Mouse (Mus musculus) limb, embryonic 15.5 days (tissue): ENCODE results near the gene Sirpa. TPM values are rescaled to one million over a fixed set of nuclear protein-coding genes. Genes with fewer than 3 reads are reported as not detected.

Experiments
- ATAC-seq: fragments of 200-750 bp; cut with Nextera tagmentation; 2 replicates; pipeline ENCODE4 v1.8.0; 2017; ENCODE audit warnings: low read depth, moderate TSS enrichment; ENCODE audit not compliant: insufficient number of reproducible peaks, low FRiP score, low TSS enrichment
- H3K27ac ChIP-seq: fragments of 300-500 bp; sonication (generic); 2 replicates; pipeline ENCODE4 v1.5.1; 2015; ENCODE audit warnings: moderate library complexity, mild to moderate bottlenecking, inconsistent platforms
- H3K27me3 ChIP-seq: fragments of 300-500 bp; sonication (generic); 2 replicates; pipeline ENCODE4 v1.6.1; 2015; ENCODE audit warnings: inconsistent platforms
- H3K36me3 ChIP-seq: fragments of 300-500 bp; sonication (generic); 2 replicates; pipeline ENCODE4 v1.6.1; 2015; ENCODE audit warnings: inconsistent platforms
- H3K4me1 ChIP-seq: fragments of 300-500 bp; sonication (generic); 2 replicates; pipeline ENCODE4 v1.6.1; 2015; ENCODE audit warnings: inconsistent platforms
- H3K4me2 ChIP-seq: fragments of 300-500 bp; sonication (generic); 2 replicates; pipeline ENCODE4 v1.6.1; 2015; ENCODE audit warnings: mild to moderate bottlenecking, inconsistent platforms
- H3K4me3 ChIP-seq: fragments of 300-500 bp; sonication (generic); 2 replicates; pipeline ENCODE4 v1.5.1; 2015; ENCODE audit warnings: mild to moderate bottlenecking, inconsistent platforms
- H3K9ac ChIP-seq: fragments of 300-500 bp; sonication (generic); 2 replicates; pipeline ENCODE4 v1.6.1; 2015; ENCODE audit warnings: inconsistent platforms
- H3K9me3 ChIP-seq: fragments of 300-500 bp; sonication (generic); 2 replicates; pipeline ENCODE4 v1.6.1; 2016; ENCODE audit warnings: inconsistent platforms
- WGBS: fragments of 180-500 bp; shearing (Covaris S2); methylation state at CpG from one replicate; pipeline ENCODE4 v1.1.7; 2015; 5-methylcytosine and 5-hydroxymethylcytosine counted together
- polyA plus RNA-seq: library from polyadenylated mRNA; unstranded; fragments of >200 nt; fragmentation: Nextera tagmentation; extraction: Ambion mirVana; gene quantifications from 2 replicates; pipeline ENCODE4 v1.2.1, GENCODE M21; 2015

Gene Sirpa
- polyA plus RNA-seq, 1 experiment from 2014 or later, result 28.5 TPM

DNA sequence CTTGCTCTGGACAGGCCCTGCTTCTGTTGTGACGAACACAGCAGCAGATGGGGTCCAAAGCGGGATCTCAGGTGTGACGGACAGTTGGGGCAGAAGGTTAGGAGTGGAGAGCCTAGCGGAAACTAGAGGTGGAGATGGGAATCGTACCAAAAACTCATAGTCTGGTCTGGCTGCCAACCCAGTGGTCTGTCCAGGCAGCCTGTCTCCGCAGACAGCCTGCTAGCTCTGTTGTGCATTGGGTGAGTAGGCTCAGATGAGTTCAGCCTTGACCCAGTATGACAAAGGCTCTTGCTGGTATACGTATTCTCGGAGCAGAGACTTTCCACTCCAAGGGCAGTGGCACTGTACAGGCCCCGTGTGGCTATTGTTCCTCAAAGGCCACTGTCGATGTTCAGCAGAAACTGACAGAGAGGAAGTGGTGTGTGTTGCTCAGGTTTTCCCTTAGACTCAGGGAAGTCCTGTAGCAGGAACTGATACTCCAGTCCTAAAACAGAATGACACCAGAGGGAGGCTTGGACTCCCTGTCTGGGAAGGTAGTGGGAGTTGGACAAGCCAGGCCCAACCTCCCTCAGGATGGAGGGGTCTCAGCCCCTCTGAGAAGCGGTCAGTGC lies 6.6 kb upstream of the Sirpa start:
- H3K36me3 ChIP-seq, result no peaks in the 10 kb centered on the region
- ATAC-seq, result no peak
- H3K4me2 ChIP-seq, result no peak overlapping the region
- 81% methylated on average over 11 of the region's 11 CpGs for WGBS
- H3K9ac ChIP-seq, result no peak overlapping the region
- H3K9me3 ChIP-seq, result no peaks in the 10 kb centered on the region
- no peaks in the 10 kb centered on the region for H3K27me3 ChIP-seq
- no peak overlapping the region for H3K27ac ChIP-seq
- H3K4me3 ChIP-seq, result no peak overlapping the region
- no peaks in the 10 kb centered on the region for H3K4me1 ChIP-seq

DNA sequence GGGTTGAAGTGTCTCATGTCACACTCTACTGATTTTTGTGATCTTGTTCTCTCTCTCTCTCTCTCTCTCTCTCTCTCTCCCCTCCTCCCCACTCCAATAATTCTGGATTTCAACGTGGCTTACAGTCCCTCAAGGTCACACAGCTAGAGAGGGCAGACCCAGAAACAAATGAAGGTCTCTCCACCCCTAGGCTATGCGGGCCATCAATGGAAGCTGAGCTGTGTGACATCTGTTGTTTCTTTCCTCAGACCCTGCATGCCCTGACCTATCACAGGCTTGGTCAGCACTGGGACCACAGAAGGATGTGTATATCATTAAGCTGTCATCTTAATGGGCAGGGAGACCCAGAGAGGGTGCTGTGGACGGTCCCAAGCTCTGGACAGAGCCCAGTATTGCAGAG lies 5.4 kb upstream of the Sirpa start:
- Histone ChIP-seq H3K27ac (no peak overlapping the region), H3K9ac (no peak overlapping the region), H3K4me3 (no peak overlapping the region), H3K27me3 (no peaks in the 10 kb centered on the region), H3K4me1 (peaks cover 4% of the 10 kb centered on the region), H3K4me2 (no peak overlapping the region), H3K9me3 (no peaks in the 10 kb centered on the region), H3K36me3 (no peaks in the 10 kb centered on the region)
- 46% methylated on average over 3 of the region's 3 CpGs for WGBS
- no peak for ATAC-seq

DNA sequence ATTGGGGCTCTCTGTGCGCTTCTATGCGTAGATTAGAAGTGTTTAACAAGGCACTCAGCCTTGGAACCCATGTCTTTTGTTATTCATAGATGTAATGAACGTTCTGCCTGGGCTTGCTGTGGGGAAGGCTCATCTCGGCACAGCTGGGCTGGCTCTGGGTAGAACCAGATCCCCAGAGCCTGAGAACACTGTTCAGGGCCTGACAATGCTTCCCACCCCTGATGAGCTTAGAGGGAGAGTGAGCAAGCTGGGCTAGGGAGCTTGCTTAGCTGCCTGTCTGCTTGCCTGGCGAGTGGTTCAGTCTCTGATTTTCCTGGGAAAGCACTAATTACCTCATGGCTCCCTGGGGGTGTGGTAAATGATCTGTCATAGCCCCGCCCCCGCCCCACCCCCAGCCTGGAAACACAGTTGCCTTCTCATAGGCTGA lies 4.8 kb upstream of the Sirpa start:
- H3K27ac ChIP-seq, result no peak overlapping the region
- H3K36me3 ChIP-seq, result no peaks in the 10 kb centered on the region
- ATAC-seq, result no peak
- H3K9me3 ChIP-seq, result no peaks in the 10 kb centered on the region
- no peak overlapping the region for H3K4me2 ChIP-seq
- H3K9ac ChIP-seq, result no peak overlapping the region
- H3K4me1 ChIP-seq, result peaks cover 8% of the 10 kb centered on the region
- H3K4me3 ChIP-seq, result no peak overlapping the region
- no peaks in the 10 kb centered on the region for H3K27me3 ChIP-seq
- 18% methylated on average over 7 of the region's 7 CpGs for WGBS

DNA sequence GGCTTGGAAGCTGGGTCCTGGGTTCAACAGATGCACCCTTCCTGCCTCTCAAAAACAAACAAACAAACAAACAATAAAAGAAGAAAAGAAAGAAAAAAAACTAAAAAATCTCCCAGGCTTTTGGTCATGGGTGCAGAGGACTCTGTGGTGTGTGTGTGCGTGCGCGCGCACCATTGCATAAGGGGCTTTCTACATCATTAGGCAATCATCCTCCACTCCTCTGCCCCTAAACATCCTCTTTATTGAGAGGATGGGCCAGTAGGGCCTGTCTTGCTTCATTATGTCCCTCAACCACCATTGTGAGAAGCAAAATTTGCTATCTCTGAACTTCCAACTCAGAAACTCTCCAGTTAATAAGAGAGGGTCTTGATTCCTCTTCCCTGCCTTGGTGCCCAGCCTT lies 738 bp upstream of the Sirpa start:
- Histone ChIP-seq H3K9ac (no peak overlapping the region), H3K9me3 (no peaks in the 10 kb centered on the region), H3K4me2 (peak overlapping the region; percentile 70), H3K4me3 (peak overlapping the region; percentile 74; the same call in 1 of the 2 replicates), H3K27ac (peak overlapping the region; percentile 92), H3K4me1 (peaks cover 20% of the 10 kb centered on the region), H3K27me3 (no peaks in the 10 kb centered on the region), H3K36me3 (no peaks in the 10 kb centered on the region)
- 94% methylated on average over 4 of the region's 4 CpGs for WGBS
- ATAC-seq, result no peak

DNA sequence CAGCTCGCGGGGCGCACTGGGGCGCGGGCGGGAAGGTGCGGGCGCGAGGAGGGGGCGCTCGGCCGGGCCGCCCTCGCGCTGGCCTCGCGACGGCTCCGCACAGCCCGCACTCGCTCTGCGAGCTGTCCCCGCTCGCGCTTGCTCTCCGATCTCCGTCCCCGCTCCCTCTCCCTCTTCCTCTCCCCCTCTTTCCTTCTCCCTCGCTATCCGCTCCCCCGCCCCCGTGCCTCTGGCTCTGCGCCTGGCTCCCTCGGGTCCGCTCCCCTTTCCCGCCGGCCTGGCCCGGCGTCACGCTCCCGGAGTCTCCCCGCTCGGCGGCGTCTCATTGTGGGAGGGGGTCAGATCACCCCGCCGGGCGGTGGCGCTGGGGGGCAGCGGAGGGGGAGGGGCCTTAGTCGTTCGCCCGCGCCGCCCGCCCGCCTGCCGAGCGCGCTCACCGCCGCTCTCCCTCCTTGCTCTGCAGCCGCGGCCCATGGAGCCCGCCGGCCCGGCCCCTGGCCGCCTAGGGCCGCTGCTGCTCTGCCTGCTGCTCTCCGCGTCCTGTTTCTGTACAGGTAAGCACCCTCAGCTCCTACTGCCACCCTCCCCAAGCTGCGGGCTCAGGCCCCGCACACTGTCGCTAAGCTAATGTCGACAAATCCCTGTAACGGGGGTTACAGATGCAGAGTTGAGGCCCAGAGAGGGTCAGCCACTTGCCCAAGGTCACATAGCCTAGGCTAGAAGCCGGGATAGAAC lies 673 bp downstream of the Sirpa start:
- Histone ChIP-seq H3K9me3 (no peaks in the 10 kb centered on the region), H3K4me2 (peak overlapping the region; percentile 70), H3K4me1 (peaks cover 20% of the 10 kb centered on the region), H3K27ac (peak overlapping the region; percentile 92), H3K4me3 (peak overlapping the region; percentile 74), H3K9ac (peak overlapping the region; percentile 72), H3K27me3 (no peaks in the 10 kb centered on the region), H3K36me3 (no peaks in the 10 kb centered on the region)
- WGBS, result under 1% methylated on average over 59 of the region's 77 CpGs
- ATAC-seq, result peak; percentile 78

DNA sequence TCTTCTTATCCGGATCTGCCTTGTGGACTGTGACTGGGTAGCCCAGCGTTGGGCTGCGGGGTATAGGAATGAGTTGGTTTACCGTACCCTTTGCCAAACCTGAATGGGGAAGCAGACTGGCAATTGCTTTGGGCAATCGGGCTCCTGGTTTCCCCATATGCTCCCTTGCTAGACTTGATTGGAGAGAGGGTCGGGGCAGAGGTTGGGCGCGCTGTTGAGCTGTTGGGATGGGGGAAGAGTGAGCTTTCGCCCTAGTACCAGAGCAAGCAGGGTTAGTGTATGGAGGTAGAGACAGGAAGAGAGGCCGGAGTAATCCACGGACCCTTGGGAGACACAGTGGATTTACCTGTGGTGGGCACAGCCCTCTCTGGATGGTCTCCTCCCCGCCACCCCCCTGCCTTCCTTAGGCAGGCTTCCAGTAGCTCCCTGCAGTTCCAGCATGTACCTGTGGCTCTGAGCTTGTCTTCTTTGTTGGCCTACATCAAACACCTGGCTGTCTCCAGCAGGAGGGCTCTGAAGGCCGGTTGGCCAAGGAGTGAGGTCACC lies 1.3 kb downstream of the Sirpa start:
- WGBS, result 7% methylated on average over 13 of the region's 13 CpGs
- H3K4me1 ChIP-seq, result peaks cover 20% of the 10 kb centered on the region
- no peak for ATAC-seq
- H3K27me3 ChIP-seq, result no peaks in the 10 kb centered on the region
- H3K9ac ChIP-seq, result peak overlapping the region; percentile 72
- no peaks in the 10 kb centered on the region for H3K9me3 ChIP-seq
- H3K4me2 ChIP-seq, result peak overlapping the region; percentile 70
- peak overlapping the region; percentile 92 for H3K27ac ChIP-seq
- peak overlapping the region; percentile 74 for H3K4me3 ChIP-seq
- H3K36me3 ChIP-seq, result no peaks in the 10 kb centered on the region

DNA sequence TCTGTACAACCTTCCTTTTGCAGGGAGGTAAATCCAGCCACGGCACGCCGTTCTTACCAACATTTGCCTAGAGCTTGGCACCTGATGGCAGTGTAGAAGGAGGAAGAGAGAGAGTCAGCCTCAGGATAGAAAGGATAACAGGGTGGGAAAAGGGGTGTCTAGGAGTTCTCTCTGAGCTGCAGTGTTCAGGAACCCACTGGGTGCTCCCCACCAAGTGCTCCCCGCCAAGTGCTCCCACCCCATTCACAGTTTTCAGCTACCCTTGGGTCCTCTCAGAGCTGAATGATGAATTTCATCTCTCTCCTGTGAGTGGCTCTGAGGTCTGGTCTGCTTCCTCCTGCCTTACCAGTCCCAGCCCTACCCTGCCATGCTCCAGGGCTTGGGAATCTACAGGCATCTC lies 1.9 kb downstream of the Sirpa start:
- Histone ChIP-seq H3K36me3 (no peaks in the 10 kb centered on the region), H3K4me2 (peak overlapping the region; percentile 70; the same call in 1 of the 2 replicates), H3K27ac (no peak overlapping the region), H3K9me3 (no peaks in the 10 kb centered on the region), H3K4me3 (peak overlapping the region; percentile 74), H3K9ac (no peak overlapping the region), H3K27me3 (no peaks in the 10 kb centered on the region), H3K4me1 (peaks cover 25% of the 10 kb centered on the region)
- 74% methylated on average over 4 of the region's 4 CpGs for WGBS
- no peak for ATAC-seq

DNA sequence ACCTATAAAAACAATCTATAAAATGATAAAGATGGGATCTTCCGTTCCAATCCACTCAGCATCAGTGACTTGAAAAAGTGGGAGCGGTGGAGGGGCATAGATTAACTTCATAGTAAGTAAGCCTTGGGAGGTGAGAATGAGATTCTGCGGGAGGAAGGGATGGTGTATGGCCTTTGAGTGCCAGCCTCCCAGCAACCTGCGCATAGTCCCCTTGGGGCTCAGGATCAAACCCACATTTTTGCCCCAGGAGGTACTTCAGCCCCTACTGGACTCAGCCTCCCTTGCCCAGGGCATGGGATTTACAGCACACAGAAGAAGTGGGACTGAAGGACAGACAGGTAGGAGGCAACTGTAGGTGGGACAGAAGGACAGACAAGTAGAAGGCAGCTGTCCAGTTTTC lies 2.6 kb downstream of the Sirpa start:
- ATAC-seq, result no peak
- 69% methylated on average over 4 of the region's 4 CpGs for WGBS
- H3K36me3 ChIP-seq, result no peaks in the 10 kb centered on the region
- no peak overlapping the region for H3K27ac ChIP-seq
- no peak overlapping the region for H3K4me3 ChIP-seq
- H3K27me3 ChIP-seq, result no peaks in the 10 kb centered on the region
- H3K9ac ChIP-seq, result no peak overlapping the region
- no peak overlapping the region for H3K4me2 ChIP-seq
- H3K9me3 ChIP-seq, result no peaks in the 10 kb centered on the region
- H3K4me1 ChIP-seq, result peaks cover 27% of the 10 kb centered on the region

DNA sequence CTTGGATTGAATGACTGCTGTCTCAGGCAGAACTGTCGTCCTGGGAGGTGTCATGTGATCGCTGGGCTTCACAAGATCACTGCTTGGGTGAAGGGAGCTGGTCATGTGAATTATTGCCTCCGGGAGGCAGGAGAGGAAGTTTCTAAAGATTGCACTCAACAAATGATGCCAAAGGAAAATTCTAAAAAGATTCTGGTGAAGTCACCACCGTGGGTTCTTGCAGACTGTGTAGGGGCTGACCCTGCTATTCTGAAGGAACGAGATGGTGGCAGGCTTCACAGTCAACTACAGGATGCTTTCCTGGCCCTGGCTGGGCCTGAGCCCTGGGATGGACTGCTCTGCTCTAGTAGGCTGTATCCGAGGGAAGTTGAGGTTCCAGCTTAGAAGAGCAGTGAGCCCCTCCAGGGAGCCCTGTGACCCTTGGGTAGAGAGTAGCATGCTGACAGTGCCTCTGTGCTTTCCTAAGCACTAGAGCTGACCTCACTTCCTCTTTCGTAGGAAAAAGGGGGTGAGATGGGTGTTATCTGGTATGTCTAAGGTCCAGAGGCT lies 3.1 kb downstream of the Sirpa start:
- no peak for ATAC-seq
- 59% methylated on average over 7 of the region's 7 CpGs for WGBS

DNA sequence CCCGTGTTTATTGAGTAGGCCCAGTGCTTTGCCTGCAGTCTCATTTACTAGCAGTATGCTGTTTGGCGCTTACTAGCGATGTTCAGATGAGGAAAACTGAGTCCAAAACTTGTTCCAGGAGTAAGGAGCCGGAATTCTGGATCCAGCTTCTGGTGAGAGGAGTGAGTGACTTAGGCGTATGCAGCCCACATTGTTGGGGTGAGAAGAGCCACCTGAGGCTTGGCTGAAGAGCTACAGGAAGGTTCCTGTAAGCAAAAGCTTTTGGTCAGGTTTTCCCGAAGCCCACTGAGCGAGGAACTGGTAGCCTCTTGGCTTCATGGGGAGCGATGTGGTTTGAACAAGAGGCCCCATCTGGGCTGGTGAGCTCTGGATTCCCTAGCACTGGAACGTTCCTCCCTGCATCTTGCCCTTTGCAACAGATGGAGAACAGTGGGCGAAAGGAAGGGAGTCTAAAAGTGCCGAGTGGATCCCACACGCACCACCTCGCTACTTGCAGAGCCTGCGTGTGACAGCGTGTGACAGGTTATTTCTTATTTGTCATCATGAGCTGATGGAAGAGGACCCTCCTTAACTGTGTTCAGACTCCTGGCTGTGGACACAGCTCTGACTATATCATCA lies 4.0 kb downstream of the Sirpa start:
- Histone ChIP-seq H3K27me3 (no peaks in the 10 kb centered on the region), H3K9me3 (no peaks in the 10 kb centered on the region), H3K4me1 (peaks cover 27% of the 10 kb centered on the region), H3K9ac (no peak overlapping the region), H3K27ac (no peak overlapping the region), H3K4me2 (no peak overlapping the region), H3K36me3 (no peaks in the 10 kb centered on the region), H3K4me3 (no peak overlapping the region)
- 85% methylated on average over 15 of the region's 15 CpGs for WGBS
- no peak for ATAC-seq

More for the DNA sequence above, 3.1 kb downstream of the Sirpa start:
- no peak overlapping the region for H3K27ac ChIP-seq
- H3K4me2 ChIP-seq, result no peak overlapping the region
- H3K36me3 ChIP-seq, result no peaks in the 10 kb centered on the region
- H3K27me3 ChIP-seq, result no peaks in the 10 kb centered on the region
- H3K9me3 ChIP-seq, result no peaks in the 10 kb centered on the region
- no peak overlapping the region for H3K4me3 ChIP-seq
- H3K9ac ChIP-seq, result no peak overlapping the region
- peaks cover 27% of the 10 kb centered on the region for H3K4me1 ChIP-seq

DNA sequence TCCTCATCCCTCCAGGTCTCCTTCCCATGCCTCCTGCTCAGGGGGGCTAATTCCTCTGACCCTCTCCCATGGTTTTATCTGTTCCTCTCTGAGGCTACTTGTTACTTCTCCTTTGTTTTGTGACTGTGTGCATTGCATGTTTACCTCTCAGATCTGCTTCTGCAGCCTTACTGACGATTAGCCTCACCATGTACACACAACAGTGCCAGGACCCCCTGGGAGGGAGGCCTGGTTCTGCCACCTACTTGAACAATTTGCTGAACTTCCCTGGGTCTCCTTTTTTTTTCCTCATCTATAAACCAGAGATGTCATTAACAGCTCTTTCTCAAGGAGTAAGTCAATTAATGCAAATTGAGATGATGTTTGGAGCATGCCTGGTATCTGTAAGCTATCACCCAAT lies 4.9 kb downstream of the Sirpa start:
- H3K9me3 ChIP-seq, result no peaks in the 10 kb centered on the region
- WGBS, result 40% methylated on average over 1 of the region's 1 CpGs
- H3K27ac ChIP-seq, result no peak overlapping the region
- H3K4me2 ChIP-seq, result no peak overlapping the region
- no peak for ATAC-seq
- no peak overlapping the region for H3K4me3 ChIP-seq
- no peak overlapping the region for H3K9ac ChIP-seq
- H3K4me1 ChIP-seq, result peaks cover 20% of the 10 kb centered on the region
- no peaks in the 10 kb centered on the region for H3K36me3 ChIP-seq
- H3K27me3 ChIP-seq, result no peaks in the 10 kb centered on the region

DNA sequence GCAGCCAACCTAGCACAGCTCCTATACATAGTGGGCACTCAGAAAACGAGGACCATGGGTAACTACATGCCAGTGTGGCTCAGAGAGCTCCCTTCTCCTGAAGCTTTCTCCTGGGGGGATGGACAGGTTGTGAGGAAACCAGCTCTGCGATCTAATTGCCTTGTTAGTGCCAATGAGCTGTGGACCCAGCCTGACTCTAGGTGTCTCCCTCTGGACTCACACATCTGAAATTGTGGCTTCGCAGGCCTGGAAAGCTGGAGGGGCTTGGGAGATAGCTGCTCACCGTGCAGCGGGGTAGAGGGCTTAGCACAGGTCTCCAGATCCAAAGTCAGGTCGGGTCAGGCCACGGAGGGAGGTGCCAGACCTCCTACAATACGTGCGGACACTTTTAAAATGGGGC lies 5.5 kb downstream of the Sirpa start:
- Histone ChIP-seq H3K4me3 (no peak overlapping the region), H3K9me3 (no peaks in the 10 kb centered on the region), H3K9ac (no peak overlapping the region), H3K36me3 (no peaks in the 10 kb centered on the region), H3K27ac (no peak overlapping the region), H3K4me1 (peaks cover 19% of the 10 kb centered on the region), H3K27me3 (no peaks in the 10 kb centered on the region), H3K4me2 (no peak overlapping the region)
- ATAC-seq, result no peak
- WGBS, result 60% methylated on average over 9 of the region's 9 CpGs
